Mouse (Mus musculus): Measurements from ENCODE around the gene Olfr1232. TPM values are rescaled to one million over a fixed set of nuclear protein-coding genes. Genes with fewer than 3 reads are reported as not detected.

Gene Olfr1232
- polyA plus RNA-seq (2014; fragmentation: Nextera tagmentation; extraction: Ambion mirVana): not detected in 2 replicates

DNA sequence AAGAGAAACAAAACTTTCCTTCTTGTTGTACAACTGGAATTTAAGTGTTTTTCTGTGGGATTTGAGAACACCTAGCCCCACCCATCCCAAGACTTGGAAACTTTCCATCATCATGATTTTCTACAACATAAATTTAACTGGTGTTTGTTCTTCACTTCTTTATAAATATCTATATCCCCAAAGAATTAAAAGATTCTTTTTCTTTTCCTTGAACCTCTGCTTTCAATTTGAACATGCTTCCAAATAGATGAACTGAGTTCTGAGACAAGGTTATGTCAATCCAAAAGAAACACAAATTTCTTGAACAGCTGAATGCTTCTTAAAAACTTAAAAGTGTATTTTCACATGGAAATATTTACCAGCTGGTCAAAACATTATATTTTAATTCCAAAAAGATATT, at the start of gene Olfr1232:
Gene Olfr1232 (minus strand): TSS at position 101 of the 400 bp plus-strand sequence.
- ATAC-seq (ENCODE audit: insufficient number of reproducible peaks, insufficient read depth, low FRiP score, low read depth): no peak
- Histone ChIP-seq H3K27ac (ENCODE audit: low read length) (no peak within 1 kb of the TSS), H3K4me3 (ENCODE audit: low read depth, low read length) (no peak within 1 kb of the TSS), H3K4me2 (replicated peaks; ENCODE audit: low read depth, low read length) (no peak within 1 kb of the TSS), H3K4me1 (ENCODE audit: control insufficient read depth, insufficient read depth, low read length) (no peaks in the 10 kb centered on the region), H3K36me3 (ENCODE audit: control insufficient read depth, insufficient read depth, low read length) (no peaks in the 10 kb centered on the region), H3K27me3 (ENCODE audit: control insufficient read depth, insufficient read depth, low read length) (no peaks in the 10 kb centered on the region), H3K9me3 (ENCODE audit: control insufficient read depth, low read depth, low read length) (no peaks in the 10 kb centered on the region), H3K9ac (replicated peaks; ENCODE audit: low read depth, low read length) (no peak within 1 kb of the TSS)

DNA sequence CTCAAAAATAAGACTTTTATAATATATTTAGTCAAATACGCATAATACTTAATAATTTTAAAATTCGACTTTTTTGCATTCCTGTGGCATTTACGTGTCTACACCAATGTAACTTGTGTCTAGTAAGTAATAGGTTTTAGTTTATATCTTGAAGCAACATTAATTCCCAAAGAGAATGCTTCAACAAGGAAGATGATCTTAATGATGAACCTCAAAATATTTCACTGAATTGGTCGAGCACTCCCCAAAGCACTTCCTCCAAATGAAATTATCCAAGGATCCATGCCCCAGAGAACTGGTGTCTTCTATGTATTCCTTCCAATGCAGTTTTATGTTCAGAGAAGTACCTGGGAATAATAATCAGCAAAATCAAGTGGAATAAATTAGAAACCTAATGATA, 35.3 kb upstream of the Olfr1232 start, which contains the start of gene Olfr1234:
Gene Olfr1234 (minus strand): TSS at position 101 of the 400 bp plus-strand sequence.
- no peak within 1 kb of the TSS for H3K27ac ChIP-seq (ENCODE audit: low read length)
- ATAC-seq (ENCODE audit: insufficient number of reproducible peaks, insufficient read depth, low FRiP score, low read depth): no peak
- no peaks in the 10 kb centered on the region for H3K27me3 ChIP-seq (ENCODE audit: control insufficient read depth, insufficient read depth, low read length)
- H3K9ac ChIP-seq (replicated peaks; ENCODE audit: low read depth, low read length): no peak within 1 kb of the TSS
- H3K4me2 ChIP-seq (replicated peaks; ENCODE audit: low read depth, low read length): no peak within 1 kb of the TSS
- H3K4me3 ChIP-seq (ENCODE audit: low read depth, low read length): no peak within 1 kb of the TSS
- H3K9me3 ChIP-seq (ENCODE audit: control insufficient read depth, low read depth, low read length): no peaks in the 10 kb centered on the region
- no peaks in the 10 kb centered on the region for H3K4me1 ChIP-seq (ENCODE audit: control insufficient read depth, insufficient read depth, low read length)
- no peaks in the 10 kb centered on the region for H3K36me3 ChIP-seq (ENCODE audit: control insufficient read depth, insufficient read depth, low read length)
- WGBS: 85% methylated on average over 4 of the region's 4 CpGs

DNA sequence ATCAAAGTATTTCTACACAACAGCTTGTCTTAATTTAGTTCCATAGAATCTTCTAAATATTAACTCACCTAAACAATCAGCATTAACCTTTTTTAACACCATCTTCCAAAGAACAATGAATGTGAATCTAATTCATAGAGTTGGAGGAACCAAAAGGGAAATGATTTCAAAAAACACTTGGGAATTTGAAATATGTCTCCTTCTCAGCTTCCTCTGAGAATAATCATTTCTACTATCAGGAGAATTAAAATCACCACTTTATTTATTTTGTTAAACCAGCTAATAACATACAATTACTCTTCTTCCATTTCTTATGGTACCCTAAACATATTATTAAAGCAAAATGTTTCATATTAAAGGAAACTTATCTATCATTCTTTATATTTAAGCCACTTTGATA, 12.8 kb upstream of the Olfr1232 start, which contains the start of gene Olfr1233:
Gene Olfr1233 (minus strand): TSS at position 101 of the 400 bp plus-strand sequence.
- Histone ChIP-seq H3K27ac (ENCODE audit: low read length) (no peak within 1 kb of the TSS), H3K9ac (replicated peaks; ENCODE audit: low read depth, low read length) (no peak within 1 kb of the TSS), H3K27me3 (ENCODE audit: control insufficient read depth, insufficient read depth, low read length) (no peaks in the 10 kb centered on the region), H3K36me3 (ENCODE audit: control insufficient read depth, insufficient read depth, low read length) (no peaks in the 10 kb centered on the region), H3K4me1 (ENCODE audit: control insufficient read depth, insufficient read depth, low read length) (no peaks in the 10 kb centered on the region), H3K9me3 (ENCODE audit: control insufficient read depth, low read depth, low read length) (no peaks in the 10 kb centered on the region), H3K4me3 (ENCODE audit: low read depth, low read length) (no peak within 1 kb of the TSS), H3K4me2 (replicated peaks; ENCODE audit: low read depth, low read length) (no peak within 1 kb of the TSS)
- ATAC-seq (ENCODE audit: insufficient number of reproducible peaks, insufficient read depth, low FRiP score, low read depth): no peak

DNA sequence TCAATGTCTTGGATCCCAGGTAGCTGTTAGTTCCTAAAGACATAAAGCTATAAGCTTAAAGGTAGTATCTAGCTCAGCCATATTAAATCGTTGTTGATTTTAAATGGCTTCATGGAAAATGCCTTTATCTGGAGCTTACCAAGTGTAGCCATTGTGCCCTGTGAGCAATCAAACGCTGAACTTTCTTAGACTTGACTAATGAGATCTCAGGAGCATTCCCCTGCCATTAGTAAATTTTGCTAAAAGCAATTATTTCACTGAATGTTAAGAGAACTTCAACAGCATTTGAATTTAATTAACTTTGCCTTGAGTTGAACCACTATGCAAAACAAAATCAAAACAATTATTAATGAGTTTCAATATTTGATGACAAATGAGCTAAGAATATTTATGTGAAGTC, 22.5 kb downstream of the Olfr1232 start, which contains the start of gene Olfr1231:
Gene Olfr1231 (minus strand): TSS at position 101 of the 400 bp plus-strand sequence.
- H3K4me2 ChIP-seq (replicated peaks; ENCODE audit: low read depth, low read length): no peak within 1 kb of the TSS
- H3K36me3 ChIP-seq (ENCODE audit: control insufficient read depth, insufficient read depth, low read length): no peaks in the 10 kb centered on the region
- no peak for ATAC-seq (ENCODE audit: insufficient number of reproducible peaks, insufficient read depth, low FRiP score, low read depth)
- no peaks in the 10 kb centered on the region for H3K9me3 ChIP-seq (ENCODE audit: control insufficient read depth, low read depth, low read length)
- no peaks in the 10 kb centered on the region for H3K27me3 ChIP-seq (ENCODE audit: control insufficient read depth, insufficient read depth, low read length)
- no peak within 1 kb of the TSS for H3K4me3 ChIP-seq (ENCODE audit: low read depth, low read length)
- WGBS: 75% methylated on average over 2 of the region's 2 CpGs
- no peak within 1 kb of the TSS for H3K27ac ChIP-seq (ENCODE audit: low read length)
- H3K9ac ChIP-seq (replicated peaks; ENCODE audit: low read depth, low read length): no peak within 1 kb of the TSS
- no peaks in the 10 kb centered on the region for H3K4me1 ChIP-seq (ENCODE audit: control insufficient read depth, insufficient read depth, low read length)

DNA sequence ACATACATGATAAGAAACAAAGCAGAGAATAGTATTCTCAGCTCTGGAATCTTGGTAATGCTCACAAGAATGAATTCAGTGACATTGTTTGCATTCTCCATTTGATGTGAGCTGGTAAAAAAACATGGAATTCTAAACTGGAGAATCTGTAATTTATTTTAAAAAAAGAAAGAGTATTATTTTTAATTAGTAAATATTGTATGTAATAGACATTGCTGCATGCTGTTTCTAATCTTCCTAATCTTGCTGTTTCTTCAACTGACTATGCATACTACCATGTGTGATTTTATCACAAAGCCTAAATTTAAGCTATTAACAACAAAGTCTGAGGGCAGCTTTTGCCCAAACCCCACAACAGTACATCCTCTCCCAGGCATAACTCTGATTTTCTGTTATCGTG, 32.3 kb downstream of the Olfr1232 start, which contains the start of gene Olfr1230:
Gene Olfr1230 (minus strand): TSS at position 101 of the 400 bp plus-strand sequence.
- Histone ChIP-seq H3K4me2 (replicated peaks; ENCODE audit: low read depth, low read length) (no peak within 1 kb of the TSS), H3K27ac (ENCODE audit: low read length) (no peak within 1 kb of the TSS), H3K4me3 (ENCODE audit: low read depth, low read length) (no peak within 1 kb of the TSS), H3K36me3 (ENCODE audit: control insufficient read depth, insufficient read depth, low read length) (no peaks in the 10 kb centered on the region), H3K4me1 (ENCODE audit: control insufficient read depth, insufficient read depth, low read length) (no peaks in the 10 kb centered on the region), H3K9me3 (ENCODE audit: control insufficient read depth, low read depth, low read length) (no peaks in the 10 kb centered on the region), H3K27me3 (ENCODE audit: control insufficient read depth, insufficient read depth, low read length) (no peaks in the 10 kb centered on the region), H3K9ac (replicated peaks; ENCODE audit: low read depth, low read length) (no peak within 1 kb of the TSS)
- ATAC-seq (ENCODE audit: insufficient number of reproducible peaks, insufficient read depth, low FRiP score, low read depth): no peak
- WGBS: 70% methylated on average over 1 of the region's 1 CpGs

DNA sequence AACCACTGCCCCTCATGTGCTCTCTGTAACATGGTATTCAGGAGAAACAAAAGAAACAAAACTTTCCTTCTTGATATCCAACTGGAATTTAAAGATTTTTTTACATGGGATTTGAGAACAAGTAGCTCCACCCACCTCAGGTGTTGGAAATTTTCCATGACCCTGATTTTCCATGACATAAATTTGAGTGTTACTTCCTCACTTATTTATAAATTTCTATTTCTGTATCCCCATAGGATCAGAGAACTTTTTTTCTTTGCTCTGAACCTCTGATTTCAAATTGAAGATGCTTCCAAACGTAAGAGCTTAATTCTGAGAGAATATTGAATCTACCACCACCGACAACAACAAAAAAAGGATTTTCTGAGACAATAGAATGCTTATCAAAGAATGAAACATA, 41.6 kb downstream of the Olfr1232 start, which contains the start of gene Olfr1229:
Gene Olfr1229 (minus strand): TSS at position 101 of the 400 bp plus-strand sequence.
- Histone ChIP-seq H3K9ac (replicated peaks; ENCODE audit: low read depth, low read length) (no peak within 1 kb of the TSS), H3K27ac (ENCODE audit: low read length) (no peak within 1 kb of the TSS), H3K9me3 (ENCODE audit: control insufficient read depth, low read depth, low read length) (no peaks in the 10 kb centered on the region), H3K4me1 (ENCODE audit: control insufficient read depth, insufficient read depth, low read length) (no peaks in the 10 kb centered on the region), H3K27me3 (ENCODE audit: control insufficient read depth, insufficient read depth, low read length) (no peaks in the 10 kb centered on the region), H3K4me2 (replicated peaks; ENCODE audit: low read depth, low read length) (no peak within 1 kb of the TSS), H3K4me3 (ENCODE audit: low read depth, low read length) (no peak within 1 kb of the TSS), H3K36me3 (ENCODE audit: control insufficient read depth, insufficient read depth, low read length) (no peaks in the 10 kb centered on the region)
- 72% methylated on average over 2 of the region's 2 CpGs for WGBS
- no peak for ATAC-seq (ENCODE audit: insufficient number of reproducible peaks, insufficient read depth, low FRiP score, low read depth)

Other genes with a start within 250 kb of the Olfr1232 start
- not detected in 2 replicates for gene Olfr1219, start 246.2 kb downstream of the Olfr1232 start, polyA plus RNA-seq (2014; fragmentation: Nextera tagmentation; extraction: Ambion mirVana)
- not detected in 2 replicates for gene Olfr1220, start 222.8 kb downstream of the Olfr1232 start, polyA plus RNA-seq (2014; fragmentation: Nextera tagmentation; extraction: Ambion mirVana)
- not detected in 2 replicates for gene Olfr1221, start 212.4 kb downstream of the Olfr1232 start, polyA plus RNA-seq (2014; fragmentation: Nextera tagmentation; extraction: Ambion mirVana)
- not detected in 2 replicates for gene Olfr1222, start 196.6 kb downstream of the Olfr1232 start, polyA plus RNA-seq (2014; fragmentation: Nextera tagmentation; extraction: Ambion mirVana)
- not detected in 2 replicates for gene Olfr1223, start 178.1 kb downstream of the Olfr1232 start, polyA plus RNA-seq (2014; fragmentation: Nextera tagmentation; extraction: Ambion mirVana)
- not detected in 2 replicates for gene Olfr1224-ps1, start 165.6 kb downstream of the Olfr1232 start, polyA plus RNA-seq (2014; fragmentation: Nextera tagmentation; extraction: Ambion mirVana)
- not detected in 2 replicates for gene Olfr1225, start 155.0 kb downstream of the Olfr1232 start, polyA plus RNA-seq (2014; fragmentation: Nextera tagmentation; extraction: Ambion mirVana)
- gene Olfr1226, start 129.6 kb downstream of the Olfr1232 start, polyA plus RNA-seq (2014; fragmentation: Nextera tagmentation; extraction: Ambion mirVana): not detected in 2 replicates
- not detected in 2 replicates for gene Olfr1228, start 75.6 kb downstream of the Olfr1232 start, polyA plus RNA-seq (2014; fragmentation: Nextera tagmentation; extraction: Ambion mirVana)
- gene Olfr1229, start 41.7 kb downstream of the Olfr1232 start, polyA plus RNA-seq (2014; fragmentation: Nextera tagmentation; extraction: Ambion mirVana): not detected in 2 replicates
- gene Olfr1230, start 32.4 kb downstream of the Olfr1232 start, polyA plus RNA-seq (2014; fragmentation: Nextera tagmentation; extraction: Ambion mirVana): not detected in 2 replicates
- not detected in 2 replicates for gene Olfr1231, start 22.6 kb downstream of the Olfr1232 start, polyA plus RNA-seq (2014; fragmentation: Nextera tagmentation; extraction: Ambion mirVana)
- not detected in 2 replicates for gene Olfr1233, start 12.7 kb upstream of the Olfr1232 start, polyA plus RNA-seq (2014; fragmentation: Nextera tagmentation; extraction: Ambion mirVana)
- not detected in 2 replicates for gene Olfr1234, start 35.2 kb upstream of the Olfr1232 start, polyA plus RNA-seq (2014; fragmentation: Nextera tagmentation; extraction: Ambion mirVana)
- not detected in 2 replicates for gene Olfr1238, start 80.0 kb upstream of the Olfr1232 start, polyA plus RNA-seq (2014; fragmentation: Nextera tagmentation; extraction: Ambion mirVana)
- gene Olfr1239, start 90.7 kb upstream of the Olfr1232 start, polyA plus RNA-seq (2014; fragmentation: Nextera tagmentation; extraction: Ambion mirVana): not detected in 2 replicates
- gene Olfr1240, start 113.3 kb upstream of the Olfr1232 start, polyA plus RNA-seq (2014; fragmentation: Nextera tagmentation; extraction: Ambion mirVana): not detected in 2 replicates
- not detected in 2 replicates for gene Olfr1241, start 157.5 kb upstream of the Olfr1232 start, polyA plus RNA-seq (2014; fragmentation: Nextera tagmentation; extraction: Ambion mirVana)
- gene Olfr1242, start 168.7 kb upstream of the Olfr1232 start, polyA plus RNA-seq (2014; fragmentation: Nextera tagmentation; extraction: Ambion mirVana): not detected in 2 replicates
- not detected in 2 replicates for gene Olfr1243, start 201.8 kb upstream of the Olfr1232 start, polyA plus RNA-seq (2014; fragmentation: Nextera tagmentation; extraction: Ambion mirVana)
- not detected in 2 replicates for gene Olfr1245, start 248.8 kb upstream of the Olfr1232 start, polyA plus RNA-seq (2014; fragmentation: Nextera tagmentation; extraction: Ambion mirVana)